Mouse (Mus musculus): ENCODE measurements around the gene Cyp2d11. TPM values are rescaled to one million over a fixed set of nuclear protein-coding genes. Genes with fewer than 3 reads are reported as not detected.
"Not testable (repeated sequence)": the region's sequence is repeated elsewhere in the genome, so short reads cannot be mapped to it uniquely, and the experiment has no call there.

The Cyp2d11 gene
- not detected in 2 replicates for polyA plus RNA-seq (2012; ENCODE audit: insufficient read depth, insufficient read length, missing spikeins)

DNA sequence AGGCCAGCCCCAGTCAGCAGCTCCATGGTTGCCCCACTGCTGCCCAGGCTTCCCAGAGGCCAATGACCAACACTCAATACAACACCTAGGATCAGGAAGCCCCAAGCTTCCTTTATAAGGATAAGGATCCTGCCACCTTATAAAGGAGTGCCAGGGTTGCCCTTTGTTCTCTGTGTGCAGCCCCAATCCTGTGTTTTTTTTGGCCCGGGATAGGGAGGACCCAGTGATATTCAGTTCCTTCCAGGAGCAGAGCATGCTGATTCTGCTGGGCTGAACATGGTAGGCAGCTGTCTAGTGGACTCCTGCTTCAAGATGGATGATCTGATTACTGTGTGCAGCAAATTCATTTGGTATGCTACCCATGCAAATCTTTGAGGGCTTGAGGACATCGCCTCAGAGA is at the start of gene Cyp2d11:
TSS of gene Cyp2d11 (minus strand) at position 101 of the 400 bp plus-strand sequence.
- H3K4me3 ChIP-seq (ENCODE audit: insufficient read depth, low read length); H3K4me1 ChIP-seq (ENCODE audit: control insufficient read depth, insufficient read depth, low read length); H3K27ac ChIP-seq (ENCODE audit: insufficient read depth, low read depth, low read length): not testable (repeated sequence)

DNA sequence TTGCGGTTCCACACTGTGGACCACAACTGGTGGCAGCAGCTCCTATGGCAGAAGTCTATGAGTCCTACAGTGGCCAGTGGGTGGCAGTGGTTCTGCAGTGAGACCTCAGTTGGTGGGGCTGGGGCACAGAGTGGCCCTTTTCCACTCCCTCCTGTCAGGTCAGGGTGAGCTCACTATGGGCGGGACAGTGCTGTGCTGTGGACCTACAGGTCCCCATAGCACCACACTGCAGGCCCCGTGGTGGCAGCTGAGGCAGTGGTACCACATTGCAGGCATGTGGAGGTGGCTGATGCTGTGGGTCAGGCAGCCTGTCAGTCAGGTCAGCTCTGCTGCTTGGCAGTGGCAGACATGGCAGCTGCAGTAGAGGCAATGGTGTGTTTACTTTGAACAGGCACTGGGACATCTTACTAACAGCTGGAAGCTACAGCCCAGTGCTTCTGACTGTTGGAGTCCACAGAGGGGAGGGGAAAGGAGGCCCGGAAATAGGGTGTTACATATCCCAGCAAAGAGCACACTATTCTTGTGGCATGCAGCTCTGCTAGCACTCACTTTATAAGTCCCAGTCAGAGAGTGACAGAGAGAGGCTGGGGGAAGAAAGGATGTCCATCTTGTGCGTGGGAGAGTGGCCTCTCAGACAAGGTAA is 44.3 kb upstream of the Cyp2d11 start:
- Histone ChIP-seq H3K4me3 (ENCODE audit: insufficient read depth, low read length) (no peak overlapping the region), H3K4me1 (ENCODE audit: control insufficient read depth, insufficient read depth, low read length) (no peaks in the 10 kb centered on the region), H3K27ac (ENCODE audit: insufficient read depth, low read depth, low read length) (no peak overlapping the region)
- TF ChIP-seq POLR2A (IDR thresholded peaks at IDR 0.05; ENCODE audit: borderline replicate concordance, low read depth, low read length) (no peak), CTCF (IDR thresholded peaks at IDR 0.05; ENCODE audit: low read depth, low read length) (no peak)

DNA sequence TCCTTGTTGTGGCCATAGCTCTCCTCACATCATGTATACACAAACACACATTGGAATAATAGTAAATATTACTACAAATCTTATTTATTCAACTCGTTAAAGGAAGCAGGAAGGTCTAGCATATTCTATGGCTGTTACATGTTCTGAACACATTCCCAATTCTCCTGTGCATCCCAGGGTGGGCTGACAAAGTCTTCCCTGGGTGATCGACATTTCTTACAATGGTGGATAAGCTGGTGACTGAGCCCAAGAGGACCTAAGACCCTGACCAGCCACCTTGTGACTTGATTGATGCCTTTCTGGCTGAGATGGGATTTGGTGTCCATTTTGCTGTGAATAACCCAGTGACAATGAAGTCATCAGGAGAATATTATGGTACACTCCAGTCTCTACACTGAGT is 41.8 kb upstream of the Cyp2d11 start:
- Histone ChIP-seq H3K27ac (ENCODE audit: insufficient read depth, low read depth, low read length) (no peak overlapping the region), H3K4me1 (ENCODE audit: control insufficient read depth, insufficient read depth, low read length) (no peaks in the 10 kb centered on the region), H3K4me3 (ENCODE audit: insufficient read depth, low read length) (no peak overlapping the region)
- TF ChIP-seq POLR2A (IDR thresholded peaks at IDR 0.05; ENCODE audit: borderline replicate concordance, low read depth, low read length) (no peak), CTCF (IDR thresholded peaks at IDR 0.05; ENCODE audit: low read depth, low read length) (no peak)

DNA sequence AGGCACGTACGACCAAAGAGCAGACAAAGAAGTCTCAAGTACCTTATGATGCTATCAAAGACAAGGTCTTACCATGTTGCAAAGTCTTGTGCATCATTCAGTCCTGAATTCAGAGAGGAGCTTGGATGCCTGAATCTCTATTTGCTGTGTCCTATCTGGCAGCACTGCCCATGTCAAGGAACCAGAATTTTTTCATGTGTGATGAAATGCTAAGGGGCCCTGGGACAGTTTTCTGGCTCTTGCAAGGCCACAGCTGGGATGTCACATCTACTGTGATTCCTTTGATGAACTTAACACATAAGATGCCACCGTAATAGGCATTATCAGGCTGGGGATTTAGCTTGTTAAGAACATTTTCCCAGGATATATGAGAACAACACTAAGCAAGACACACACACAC is 41.2 kb upstream of the Cyp2d11 start:
- H3K4me1 ChIP-seq (ENCODE audit: control insufficient read depth, insufficient read depth, low read length), result no peaks in the 10 kb centered on the region
- H3K4me3 ChIP-seq (ENCODE audit: insufficient read depth, low read length), result no peak overlapping the region
- no peak for TF ChIP-seq CTCF (IDR thresholded peaks at IDR 0.05; ENCODE audit: low read depth, low read length)
- TF ChIP-seq POLR2A (IDR thresholded peaks at IDR 0.05; ENCODE audit: borderline replicate concordance, low read depth, low read length), result no peak
- H3K27ac ChIP-seq (ENCODE audit: insufficient read depth, low read depth, low read length), result no peak overlapping the region

DNA sequence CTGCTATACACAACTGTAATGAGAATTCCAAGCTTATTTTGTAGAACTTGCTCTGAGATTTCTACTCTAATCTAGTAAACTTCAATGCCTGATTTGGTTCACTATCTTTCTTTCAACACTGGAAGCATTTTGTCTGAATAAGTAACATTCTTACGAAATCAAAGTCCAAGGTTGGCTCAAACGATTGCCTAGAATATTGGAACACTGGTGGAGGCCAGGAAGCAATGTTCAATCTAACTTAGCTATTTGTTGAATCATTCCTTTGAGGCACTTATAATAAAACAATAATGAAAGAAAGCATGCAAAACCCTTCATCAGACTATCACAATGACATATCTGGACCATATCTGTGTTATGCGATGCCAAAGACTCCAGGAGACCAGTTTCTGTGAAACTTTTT is 40.7 kb upstream of the Cyp2d11 start:
- Histone ChIP-seq H3K4me1 (ENCODE audit: control insufficient read depth, insufficient read depth, low read length) (no peaks in the 10 kb centered on the region), H3K27ac (ENCODE audit: insufficient read depth, low read depth, low read length) (no peak overlapping the region), H3K4me3 (ENCODE audit: insufficient read depth, low read length) (no peak overlapping the region)
- TF ChIP-seq POLR2A (IDR thresholded peaks at IDR 0.05; ENCODE audit: borderline replicate concordance, low read depth, low read length) (no peak), CTCF (IDR thresholded peaks at IDR 0.05; ENCODE audit: low read depth, low read length) (no peak)

DNA sequence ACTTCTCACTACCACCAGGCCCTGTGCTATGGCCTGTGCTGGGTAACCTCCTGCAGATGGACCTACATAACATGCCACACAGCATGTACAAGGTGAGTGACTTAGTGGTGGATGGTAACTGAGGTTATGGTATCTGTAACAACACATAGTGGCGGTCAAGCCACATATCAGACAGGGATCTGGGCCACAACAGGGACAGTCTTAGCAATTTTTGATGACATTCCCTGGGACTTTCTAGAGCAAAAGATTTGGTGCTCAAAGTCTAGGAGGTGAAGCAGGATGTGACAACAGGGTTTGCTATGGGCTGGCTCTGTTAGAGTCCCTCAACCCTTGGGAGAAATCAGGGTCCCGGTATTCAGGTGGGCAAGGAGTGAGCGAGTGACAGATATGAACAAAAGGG is 39.8 kb upstream of the Cyp2d11 start:
- H3K4me1 ChIP-seq (ENCODE audit: control insufficient read depth, insufficient read depth, low read length), result no peaks in the 10 kb centered on the region
- no peak overlapping the region for H3K4me3 ChIP-seq (ENCODE audit: insufficient read depth, low read length)
- no peak overlapping the region for H3K27ac ChIP-seq (ENCODE audit: insufficient read depth, low read depth, low read length)
- TF ChIP-seq CTCF (IDR thresholded peaks at IDR 0.05; ENCODE audit: low read depth, low read length) (no peak), POLR2A (IDR thresholded peaks at IDR 0.05; ENCODE audit: borderline replicate concordance, low read depth, low read length) (no peak)

DNA sequence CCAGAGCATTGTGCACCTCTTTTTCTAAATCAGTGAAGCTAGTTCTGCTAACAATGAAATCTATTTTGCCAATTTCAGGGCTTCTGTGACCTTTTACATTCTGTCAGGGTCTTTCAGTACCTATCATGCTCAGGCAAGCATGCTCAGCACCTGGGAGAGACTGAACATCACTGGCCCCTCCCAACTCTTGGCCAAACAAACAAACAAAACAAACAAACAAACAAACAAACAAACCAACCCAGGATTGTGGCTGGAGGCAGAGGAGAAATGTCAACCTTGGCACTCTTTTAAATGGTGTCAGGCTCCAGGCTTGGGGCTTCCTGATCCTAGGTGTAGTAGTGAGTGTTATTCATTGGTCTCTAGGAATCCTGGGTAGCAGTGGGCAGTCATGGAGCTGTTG is 39.3 kb upstream of the Cyp2d11 start, which contains the start of gene Cyp2d9:
TSS of gene Cyp2d9 (plus strand) at position 301 of the 400 bp plus-strand sequence.
- no peak for TF ChIP-seq POLR2A (IDR thresholded peaks at IDR 0.05; ENCODE audit: borderline replicate concordance, low read depth, low read length)
- no peak for TF ChIP-seq CTCF (IDR thresholded peaks at IDR 0.05; ENCODE audit: low read depth, low read length)
- Histone ChIP-seq H3K27ac (ENCODE audit: insufficient read depth, low read depth, low read length) (no peak within 1 kb of the TSS), H3K4me3 (ENCODE audit: insufficient read depth, low read length) (no peak within 1 kb of the TSS), H3K4me1 (ENCODE audit: control insufficient read depth, insufficient read depth, low read length) (no peaks in the 10 kb centered on the region)

DNA sequence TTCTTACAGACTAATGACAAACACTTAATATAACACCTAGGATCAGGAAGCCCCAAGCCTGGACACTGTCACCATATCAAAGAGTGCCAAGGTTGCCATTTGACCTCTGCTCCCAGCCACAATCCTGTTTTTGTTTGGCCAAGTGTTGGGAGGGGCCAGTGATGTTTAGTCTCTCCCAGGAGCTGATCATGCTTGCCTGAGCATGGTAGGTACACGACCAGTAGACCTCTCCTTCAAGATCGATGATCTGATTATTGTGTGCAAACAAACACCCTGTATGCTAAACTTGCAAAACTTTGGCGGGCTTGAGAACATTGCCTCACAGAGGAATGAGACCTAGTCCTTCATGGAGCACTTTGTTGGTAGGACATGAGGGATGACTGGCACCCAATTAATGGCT is 29.6 kb upstream of the Cyp2d11 start:
- TF ChIP-seq POLR2A (IDR thresholded peaks at IDR 0.05; ENCODE audit: borderline replicate concordance, low read depth, low read length), result no peak
- TF ChIP-seq CTCF (IDR thresholded peaks at IDR 0.05; ENCODE audit: low read depth, low read length), result no peak
- no peak overlapping the region for H3K27ac ChIP-seq (ENCODE audit: insufficient read depth, low read depth, low read length)
- H3K4me1 ChIP-seq (ENCODE audit: control insufficient read depth, insufficient read depth, low read length), result no peaks in the 10 kb centered on the region
- H3K4me3 ChIP-seq (ENCODE audit: insufficient read depth, low read length), result no peak overlapping the region

DNA sequence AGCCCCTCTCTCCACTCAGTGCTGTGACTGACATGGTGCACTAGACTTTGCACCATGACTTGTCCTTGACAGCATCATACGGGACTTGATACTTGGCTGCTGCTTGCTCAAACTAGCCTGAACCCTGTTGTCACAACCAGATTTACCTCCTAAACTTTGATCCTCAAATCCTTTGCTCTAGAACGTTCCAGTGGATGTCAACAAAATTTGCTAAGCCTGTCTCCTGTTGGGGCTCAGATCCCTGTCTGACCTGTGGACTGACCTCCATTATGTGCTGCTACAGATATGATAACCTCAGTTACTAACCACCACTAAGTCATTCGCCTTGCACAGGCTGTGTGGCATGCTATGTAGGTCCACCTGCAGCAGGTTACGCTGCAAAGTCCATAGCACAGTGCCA is 29.1 kb upstream of the Cyp2d11 start:
- Histone ChIP-seq H3K4me3 (ENCODE audit: insufficient read depth, low read length) (no peak overlapping the region), H3K27ac (ENCODE audit: insufficient read depth, low read depth, low read length) (no peak overlapping the region), H3K4me1 (ENCODE audit: control insufficient read depth, insufficient read depth, low read length) (no peaks in the 10 kb centered on the region)
- TF ChIP-seq POLR2A (IDR thresholded peaks at IDR 0.05; ENCODE audit: borderline replicate concordance, low read depth, low read length) (no peak), CTCF (IDR thresholded peaks at IDR 0.05; ENCODE audit: low read depth, low read length) (no peak)

DNA sequence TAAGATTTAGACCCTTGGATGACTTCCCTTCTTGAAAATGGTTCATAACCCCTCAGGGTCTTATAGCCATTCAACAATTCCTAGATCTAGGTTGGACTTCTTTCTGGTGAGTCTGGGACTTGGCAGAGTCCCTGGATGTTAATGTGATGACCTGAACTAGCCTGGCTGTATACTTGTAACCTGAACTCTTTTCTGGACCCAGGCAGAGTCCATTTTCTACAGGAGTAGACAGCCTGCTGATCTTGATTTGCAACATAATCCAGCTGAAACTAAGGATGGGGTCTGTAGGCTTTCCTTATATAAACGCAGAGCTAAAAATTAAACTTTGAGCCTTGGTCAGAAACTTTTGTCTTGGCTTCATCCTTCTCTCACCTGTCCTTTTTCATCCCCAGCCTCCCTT is 24.8 kb upstream of the Cyp2d11 start:
- no peaks in the 10 kb centered on the region for H3K4me1 ChIP-seq (ENCODE audit: control insufficient read depth, insufficient read depth, low read length)
- no peak for TF ChIP-seq CTCF (IDR thresholded peaks at IDR 0.05; ENCODE audit: low read depth, low read length)
- no peak for TF ChIP-seq POLR2A (IDR thresholded peaks at IDR 0.05; ENCODE audit: borderline replicate concordance, low read depth, low read length)
- no peak overlapping the region for H3K4me3 ChIP-seq (ENCODE audit: insufficient read depth, low read length)
- H3K27ac ChIP-seq (ENCODE audit: insufficient read depth, low read depth, low read length), result no peak overlapping the region
